Mouse (Mus musculus) neural tube, embryonic 14.5 days (tissue): Measurements from ENCODE around the gene Pgp. TPM values are rescaled to one million over a fixed set of nuclear protein-coding genes. Genes with fewer than 3 reads are reported as not detected.

Experiments used
- ATAC-seq: fragments of 200-750 bp; cut with Nextera tagmentation; 2 replicates; pipeline ENCODE4 v1.8.0; 2017; ENCODE audit warnings: low read depth, mild to moderate bottlenecking, moderate TSS enrichment, moderate library complexity
- H3K27ac ChIP-seq: fragments of 300-500 bp; sonication (generic); 2 replicates; pipeline ENCODE4 v1.5.1; 2014; ENCODE audit warnings: low read depth, mild to moderate bottlenecking, control low read depth, low read length, moderate library complexity, mixed read lengths
- H3K27me3 ChIP-seq: fragments of 300-500 bp; sonication (generic); 2 replicates; pipeline ENCODE4 v1.6.1; 2014; ENCODE audit warnings: low read length; ENCODE audit not compliant: control insufficient read depth, insufficient read depth
- H3K36me3 ChIP-seq: fragments of 300-500 bp; sonication (generic); 2 replicates; pipeline ENCODE4 v1.6.1; 2014; ENCODE audit warnings: low read length, mixed read lengths; ENCODE audit not compliant: control insufficient read depth, insufficient read depth
- H3K4me1 ChIP-seq: fragments of 300-500 bp; sonication (generic); 2 replicates; pipeline ENCODE4 v1.6.1; 2014; ENCODE audit warnings: low read length; ENCODE audit not compliant: control insufficient read depth, insufficient read depth
- H3K4me2 ChIP-seq: fragments of 300-500 bp; sonication (generic); 2 replicates; pipeline ENCODE4 v1.6.1; 2014; ENCODE audit warnings: mild to moderate bottlenecking, low read depth, low read length, control low read depth
- H3K4me3 ChIP-seq: fragments of 300-500 bp; sonication (generic); 2 replicates; pipeline ENCODE4 v1.5.1; 2014; ENCODE audit warnings: low read depth, low read length, control low read depth, mixed read lengths
- H3K9ac ChIP-seq: fragments of 300-500 bp; sonication (generic); replicated peaks from 2 replicates; pipeline ENCODE4 v1.6.1; 2014; ENCODE audit warnings: low read depth, mild to moderate bottlenecking, control low read depth, low read length, mixed read lengths
- H3K9me3 ChIP-seq: fragments of 300-500 bp; sonication (generic); 2 replicates; pipeline ENCODE4 v1.6.1; 2016; ENCODE audit warnings: low read length; ENCODE audit not compliant: control insufficient read depth
- WGBS: fragments of 180-500 bp; shearing (Covaris S2); extraction: QIAGEN DNeasy Blood & Tissue Kit; methylation state at CpG from one replicate; pipeline ENCODE4 v1.1.7; 2014; 5-methylcytosine and 5-hydroxymethylcytosine counted together
- polyA plus RNA-seq: library from polyadenylated mRNA; unstranded; fragments of >200 nt; fragmentation: Nextera tagmentation; extraction: Ambion mirVana; gene quantifications from 2 replicates; pipeline ENCODE4 v1.2.1, GENCODE M21; 2014

Pgp gene
- polyA plus RNA-seq, 1 experiment from 2014 or later: 73.3 TPM

GRCm38 (mm10) chr17:24469336-24469909 lies 769 bp upstream of the Pgp start:
- H3K4me1 ChIP-seq: peaks cover 31% of the 10 kb centered on the region
- H3K27me3 ChIP-seq: peaks cover 3% of the 10 kb centered on the region; the same call in 1 of the 2 replicates
- H3K4me2 ChIP-seq: peak overlapping the region; percentile 52
- peak overlapping the region; percentile 80 for H3K27ac ChIP-seq
- 18% methylated on average over 7 of the region's 7 CpGs for WGBS
- peaks cover 8% of the 10 kb centered on the region; the same call in 1 of the 2 replicates for H3K36me3 ChIP-seq
- peak overlapping the region; percentile 87 for H3K9ac ChIP-seq
- H3K9me3 ChIP-seq: no peaks in the 10 kb centered on the region
- peak overlapping the region; percentile 78 for H3K4me3 ChIP-seq
- no peak for ATAC-seq

GRCm38 (mm10) chr17:24470701-24471527 lies 722 bp downstream of the Pgp start:
- Histone ChIP-seq H3K36me3 (peaks cover 23% of the 10 kb centered on the region), H3K27ac (peak overlapping the region; percentile 85), H3K9me3 (no peaks in the 10 kb centered on the region), H3K27me3 (peaks cover 3% of the 10 kb centered on the region; the same call in 1 of the 2 replicates), H3K4me1 (peaks cover 31% of the 10 kb centered on the region), H3K4me3 (peak overlapping the region; percentile 78), H3K9ac (peak overlapping the region; percentile 87), H3K4me2 (peak overlapping the region; percentile 99)
- ATAC-seq: peak; percentile 25
- under 1% methylated on average over 68 of the region's 68 CpGs for WGBS

GRCm38 (mm10) chr17:24472512-24472911 lies 2.3 kb downstream of the Pgp start:
- H3K9ac ChIP-seq: no peak overlapping the region
- no peak for ATAC-seq
- peaks cover 3% of the 10 kb centered on the region; the same call in 1 of the 2 replicates for H3K27me3 ChIP-seq
- peaks cover 32% of the 10 kb centered on the region for H3K36me3 ChIP-seq
- no peaks in the 10 kb centered on the region for H3K9me3 ChIP-seq
- H3K4me1 ChIP-seq: peaks cover 31% of the 10 kb centered on the region
- WGBS: 59% methylated on average over 4 of the region's 4 CpGs
- no peak overlapping the region; the same call in 1 of the 2 replicates for H3K4me3 ChIP-seq
- H3K27ac ChIP-seq: no peak overlapping the region
- H3K4me2 ChIP-seq: peak overlapping the region; percentile 99

GRCm38 (mm10) chr17:24473612-24474275 lies 3.6 kb downstream of the Pgp start, which contains the start of gene Bricd5:
TSS of gene Bricd5 (plus strand) at chr17:24473884.
- Histone ChIP-seq H3K4me1 (peaks cover 40% of the 10 kb centered on the region), H3K4me3 (no peak within 1 kb of the TSS), H3K9ac (no peak within 1 kb of the TSS), H3K4me2 (peak within 1 kb of the TSS; percentile 99; the same call in 1 of the 2 replicates), H3K27ac (no peak within 1 kb of the TSS; the same call in 1 of the 2 replicates), H3K36me3 (peaks cover 32% of the 10 kb centered on the region), H3K9me3 (no peaks in the 10 kb centered on the region), H3K27me3 (peaks cover 3% of the 10 kb centered on the region; the same call in 1 of the 2 replicates)
- WGBS: 80% methylated on average over 6 of the region's 6 CpGs
- ATAC-seq: no peak

- Histone ChIP-seq H3K27me3 (peaks cover 3% of the 10 kb centered on the region; the same call in 1 of the 2 replicates), H3K4me1 (peaks cover 40% of the 10 kb centered on the region), H3K9me3 (no peaks in the 10 kb centered on the region), H3K9ac (no peak overlapping the region), H3K4me2 (no peak overlapping the region), H3K36me3 (peaks cover 32% of the 10 kb centered on the region), H3K27ac (no peak overlapping the region), H3K4me3 (no peak overlapping the region)
- ATAC-seq: no peak
- WGBS: 89% methylated on average over 5 of the region's 5 CpGs
Observed at GRCm38 (mm10) chr17:24474557-24474956, 4.4 kb downstream of the Pgp start.

- Histone ChIP-seq H3K9me3 (no peaks in the 10 kb centered on the region), H3K27me3 (peaks cover under 1% of the 10 kb centered on the region; the same call in 1 of the 2 replicates), H3K27ac (no peak overlapping the region), H3K36me3 (peaks cover 32% of the 10 kb centered on the region), H3K4me2 (no peak overlapping the region), H3K4me3 (no peak overlapping the region), H3K4me1 (peaks cover 40% of the 10 kb centered on the region), H3K9ac (no peak overlapping the region)
- ATAC-seq: no peak
- 91% methylated on average over 6 of the region's 6 CpGs for WGBS
Observed at GRCm38 (mm10) chr17:24475586-24475985, 5.4 kb downstream of the Pgp start.

GRCm38 (mm10) chr17:24476022-24476776 lies 6.0 kb downstream of the Pgp start:
- Histone ChIP-seq H3K4me2 (no peak overlapping the region), H3K27me3 (no peaks in the 10 kb centered on the region), H3K27ac (no peak overlapping the region), H3K9ac (no peak overlapping the region), H3K4me3 (no peak overlapping the region), H3K9me3 (no peaks in the 10 kb centered on the region), H3K36me3 (peaks cover 32% of the 10 kb centered on the region), H3K4me1 (peaks cover 36% of the 10 kb centered on the region)
- 92% methylated on average over 10 of the region's 10 CpGs for WGBS
- no peak for ATAC-seq
